Mouse (Mus musculus) limb, embryonic 11.5 days (tissue): Measurements from ENCODE around the gene Rnf115. TPM values are rescaled to one million over a fixed set of nuclear protein-coding genes. Genes with fewer than 3 reads are reported as not detected.

Experiments used
- ATAC-seq: fragments of 200-750 bp; cut with Nextera tagmentation; 2 replicates; pipeline ENCODE4 v1.8.0; 2017; ENCODE audit warnings: low read depth; ENCODE audit not compliant: insufficient number of reproducible peaks, low FRiP score, low TSS enrichment
- DNase-seq: peaks from one replicate; pipeline ENCODE4 v3.0.0-alpha.2; 2015; ENCODE audit warnings: low spot score
- H3K27ac ChIP-seq: fragments of 300-500 bp; sonication (generic); replicated peaks from 2 replicates; pipeline ENCODE4 v1.5.1; 2014; ENCODE audit warnings: low read depth, mild to moderate bottlenecking, low read length
- H3K27me3 ChIP-seq: fragments of 300-500 bp; sonication (generic); 2 replicates; pipeline ENCODE4 v1.6.1; 2014; ENCODE audit warnings: mild to moderate bottlenecking, low read length, mixed read lengths; ENCODE audit not compliant: control insufficient read depth, insufficient read depth
- H3K36me3 ChIP-seq: fragments of 300-500 bp; sonication (generic); 2 replicates; pipeline ENCODE4 v1.6.1; 2014; ENCODE audit warnings: mild to moderate bottlenecking, low read length, moderate library complexity, mixed read lengths; ENCODE audit not compliant: control insufficient read depth, insufficient read depth
- H3K4me1 ChIP-seq: fragments of 300-500 bp; sonication (generic); 2 replicates; pipeline ENCODE4 v1.6.1; 2014; ENCODE audit warnings: low read length, mixed read lengths; ENCODE audit not compliant: control insufficient read depth, insufficient read depth
- H3K4me2 ChIP-seq: fragments of 300-500 bp; sonication (generic); 2 replicates; pipeline ENCODE4 v1.6.1; 2014; ENCODE audit warnings: low read depth, mild to moderate bottlenecking, moderate library complexity; ENCODE audit not compliant: severe bottlenecking
- H3K4me3 ChIP-seq: fragments of 300-500 bp; sonication (generic); 2 replicates; pipeline ENCODE4 v1.5.1; 2014; ENCODE audit warnings: low read depth, low read length
- H3K9ac ChIP-seq: fragments of 300-500 bp; sonication (generic); 2 replicates; pipeline ENCODE4 v1.6.1; 2014; ENCODE audit warnings: mild to moderate bottlenecking, low read length
- H3K9me3 ChIP-seq: fragments of 300-500 bp; sonication (generic); 2 replicates; pipeline ENCODE4 v1.6.1; 2016; ENCODE audit warnings: low read length; ENCODE audit not compliant: control insufficient read depth
- WGBS: fragments of 180-500 bp; shearing (Covaris S2); extraction: QIAGEN DNeasy Blood & Tissue Kit; methylation state at CpG from one replicate; pipeline ENCODE4 v1.1.7; 2014; 5-methylcytosine and 5-hydroxymethylcytosine counted together
- polyA plus RNA-seq: library from polyadenylated mRNA; unstranded; fragments of >200 nt; fragmentation: Nextera tagmentation; extraction: Ambion mirVana; gene quantifications from 2 replicates; pipeline ENCODE4 v1.2.1, GENCODE M21; 2014

Rnf115 gene
- polyA plus RNA-seq, 1 experiment from 2014 or later, result 70.0 TPM

DNA sequence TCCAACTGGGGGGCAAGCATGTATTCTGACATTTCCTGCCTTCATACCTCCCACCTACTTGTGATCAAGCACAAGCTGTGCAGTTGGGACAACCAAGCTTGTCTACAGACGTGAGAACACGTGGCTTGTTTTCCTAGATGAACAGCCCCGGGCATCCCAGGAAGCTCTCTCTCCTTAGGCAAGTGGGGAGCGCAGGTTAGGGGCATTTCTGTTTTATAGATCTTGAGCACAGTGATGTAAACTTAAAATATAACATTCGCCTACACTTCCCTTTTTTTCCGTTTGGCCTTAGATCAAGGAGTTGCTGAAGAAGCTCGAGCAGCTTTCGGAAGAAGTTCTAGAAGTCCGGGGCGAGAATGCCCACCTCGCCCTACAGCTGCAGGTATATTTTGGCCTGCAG lies 38.6 kb upstream of the Rnf115 start:
- Histone ChIP-seq H3K27me3 (peaks cover 13% of the 10 kb centered on the region), H3K36me3 (no peaks in the 10 kb centered on the region), H3K4me2 (no peak overlapping the region), H3K4me1 (0 out of 2 replicates have a peak, but pooled peaks cover 2% of the 10 kb centered on the region), H3K9me3 (no peaks in the 10 kb centered on the region), H3K4me3 (no peak overlapping the region), H3K27ac (no peak overlapping the region), H3K9ac (no peak overlapping the region)
- ATAC-seq (no peak), DNase-seq (no peak)
- 81% methylated on average over 11 of the region's 11 CpGs for WGBS

- Histone ChIP-seq H3K27me3 (peaks cover 4% of the 10 kb centered on the region), H3K27ac (no peak overlapping the region), H3K4me3 (no peak overlapping the region), H3K9ac (no peak overlapping the region), H3K4me1 (0 out of 2 replicates have a peak, but pooled peaks cover 2% of the 10 kb centered on the region), H3K36me3 (no peaks in the 10 kb centered on the region), H3K9me3 (no peaks in the 10 kb centered on the region), H3K4me2 (no peak overlapping the region)
- 47% methylated on average over 3 of the region's 3 CpGs for WGBS
- no peak for ATAC-seq
- no peak for DNase-seq
Observed at GRCm38 (mm10) chr3:96690298-96690697, 37.2 kb upstream of the Rnf115 start.

DNA sequence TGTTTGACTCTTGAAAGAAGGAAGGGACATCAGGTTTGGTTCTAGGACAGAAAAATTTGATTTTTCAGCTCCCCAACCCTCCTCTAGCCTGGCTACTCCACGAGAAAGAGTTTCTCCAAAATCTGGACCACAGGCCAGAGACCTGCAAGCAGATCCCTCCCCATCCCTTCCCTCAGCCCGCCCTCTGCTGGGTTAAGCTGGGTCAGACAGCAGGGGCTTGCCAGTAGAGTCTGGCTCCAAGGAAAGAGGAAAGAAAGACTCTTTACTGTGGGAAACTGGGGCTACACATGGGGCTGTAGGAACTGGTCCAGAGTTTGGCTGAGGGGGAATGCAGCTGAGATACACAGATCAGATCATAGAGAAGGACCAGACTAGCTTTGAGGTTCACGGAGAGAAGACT lies 35.0 kb upstream of the Rnf115 start:
- peak; percentile 66 for DNase-seq

GRCm38 (mm10) chr3:96693579-96693978 lies 33.9 kb upstream of the Rnf115 start:
- H3K27me3 ChIP-seq, result no peaks in the 10 kb centered on the region
- 0 out of 2 replicates have a peak, but pooled peaks cover 5% of the 10 kb centered on the region for H3K4me1 ChIP-seq
- no peak overlapping the region for H3K9ac ChIP-seq
- DNase-seq (no peak), ATAC-seq (no peak)
- no peaks in the 10 kb centered on the region for H3K36me3 ChIP-seq
- no peak overlapping the region for H3K27ac ChIP-seq
- no peak overlapping the region for H3K4me2 ChIP-seq
- no peaks in the 10 kb centered on the region for H3K9me3 ChIP-seq
- no peak overlapping the region for H3K4me3 ChIP-seq
- WGBS, result 100% methylated on average over 1 of the region's 1 CpGs

More for the DNA sequence above, 35.0 kb upstream of the Rnf115 start:
- no peak for ATAC-seq
- H3K4me1 ChIP-seq, result 0 out of 2 replicates have a peak, but pooled peaks cover 5% of the 10 kb centered on the region
- no peak overlapping the region for H3K4me2 ChIP-seq
- no peak overlapping the region for H3K4me3 ChIP-seq
- no peaks in the 10 kb centered on the region for H3K36me3 ChIP-seq
- H3K9ac ChIP-seq, result no peak overlapping the region
- H3K9me3 ChIP-seq, result no peaks in the 10 kb centered on the region
- no peaks in the 10 kb centered on the region for H3K27me3 ChIP-seq
- WGBS, result 14% methylated on average over 3 of the region's 3 CpGs
- H3K27ac ChIP-seq, result no peak overlapping the region

- Histone ChIP-seq H3K9me3 (no peaks in the 10 kb centered on the region), H3K27ac (peak within 1 kb of the TSS; percentile 94), H3K36me3 (no peaks in the 10 kb centered on the region), H3K27me3 (no peaks in the 10 kb centered on the region), H3K4me2 (peak within 1 kb of the TSS; percentile 69), H3K9ac (peak within 1 kb of the TSS; percentile 91), H3K4me3 (peak within 1 kb of the TSS; percentile 82), H3K4me1 (peaks cover 9% of the 10 kb centered on the region; the same call in 1 of the 2 replicates)
- under 1% methylated on average over 35 of the region's 35 CpGs for WGBS
- DNase-seq, result peak; percentile 88
- ATAC-seq, result peak; percentile 69
Observed at GRCm38 (mm10) chr3:96696198-96696765, 31.2 kb upstream of the Rnf115 start, which contains the start of gene Pias3. Gene Pias3 (plus strand): TSS chr3:96696384.

DNA sequence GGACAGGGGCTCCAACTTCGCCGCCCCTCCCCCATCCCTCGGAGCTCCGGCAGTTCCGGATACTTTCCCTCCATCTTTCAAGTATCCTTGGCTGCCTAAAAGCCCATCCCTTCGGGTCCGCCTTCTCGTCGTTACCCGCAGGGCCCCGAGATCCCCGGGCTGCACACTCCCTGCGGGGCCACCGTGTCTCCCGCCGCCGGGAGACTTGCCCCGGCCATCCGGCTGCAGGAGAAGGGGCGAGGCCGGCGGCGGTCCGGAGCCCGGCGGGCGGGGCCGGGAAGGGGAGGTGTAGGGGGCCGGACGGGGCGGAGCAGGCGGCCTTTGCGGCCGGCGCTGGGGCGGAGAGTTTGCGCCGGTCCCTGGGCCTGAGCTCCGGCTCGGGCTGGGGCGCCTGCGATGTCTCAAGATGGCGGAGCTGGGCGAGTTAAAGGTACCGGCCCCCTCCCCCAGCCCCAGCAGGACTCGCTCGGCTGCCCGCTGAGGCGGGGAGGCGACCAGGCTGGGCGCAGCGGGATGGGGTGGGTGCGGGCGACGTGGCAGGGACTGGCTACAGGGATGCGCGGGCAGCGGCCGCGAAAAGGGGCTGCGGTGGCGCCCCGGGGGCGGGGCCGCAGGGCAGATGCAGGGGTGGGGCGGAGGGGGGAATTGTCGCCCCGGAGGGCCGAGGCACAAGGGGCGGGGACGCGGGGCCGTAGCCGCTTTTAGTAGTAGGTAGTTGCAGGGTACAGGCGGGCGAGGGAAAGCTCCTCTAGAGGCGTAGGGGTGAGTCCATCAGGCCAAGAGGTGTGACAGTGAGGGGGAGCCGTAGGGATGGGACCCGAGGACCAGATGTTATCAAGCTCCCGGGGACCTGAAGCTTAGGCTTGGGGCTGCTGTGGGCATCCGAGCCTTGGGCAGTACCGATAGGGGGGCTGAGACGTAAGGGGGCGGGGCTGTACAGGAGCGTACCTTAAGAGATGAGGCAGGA lies 30.4 kb upstream of the Rnf115 start:
- peak overlapping the region; percentile 91 for H3K9ac ChIP-seq
- peak overlapping the region; percentile 82 for H3K4me3 ChIP-seq
- peak; percentile 91 for ATAC-seq
- H3K36me3 ChIP-seq, result no peaks in the 10 kb centered on the region; the same call in 1 of the 2 replicates
- H3K4me1 ChIP-seq, result peaks cover 9% of the 10 kb centered on the region; the same call in 1 of the 2 replicates
- peak overlapping the region; percentile 94 for H3K27ac ChIP-seq
- DNase-seq, result peak; percentile 91
- no peaks in the 10 kb centered on the region for H3K9me3 ChIP-seq
- no peaks in the 10 kb centered on the region for H3K27me3 ChIP-seq
- peak overlapping the region; percentile 69 for H3K4me2 ChIP-seq
- WGBS, result under 1% methylated on average over 82 of the region's 85 CpGs

DNA sequence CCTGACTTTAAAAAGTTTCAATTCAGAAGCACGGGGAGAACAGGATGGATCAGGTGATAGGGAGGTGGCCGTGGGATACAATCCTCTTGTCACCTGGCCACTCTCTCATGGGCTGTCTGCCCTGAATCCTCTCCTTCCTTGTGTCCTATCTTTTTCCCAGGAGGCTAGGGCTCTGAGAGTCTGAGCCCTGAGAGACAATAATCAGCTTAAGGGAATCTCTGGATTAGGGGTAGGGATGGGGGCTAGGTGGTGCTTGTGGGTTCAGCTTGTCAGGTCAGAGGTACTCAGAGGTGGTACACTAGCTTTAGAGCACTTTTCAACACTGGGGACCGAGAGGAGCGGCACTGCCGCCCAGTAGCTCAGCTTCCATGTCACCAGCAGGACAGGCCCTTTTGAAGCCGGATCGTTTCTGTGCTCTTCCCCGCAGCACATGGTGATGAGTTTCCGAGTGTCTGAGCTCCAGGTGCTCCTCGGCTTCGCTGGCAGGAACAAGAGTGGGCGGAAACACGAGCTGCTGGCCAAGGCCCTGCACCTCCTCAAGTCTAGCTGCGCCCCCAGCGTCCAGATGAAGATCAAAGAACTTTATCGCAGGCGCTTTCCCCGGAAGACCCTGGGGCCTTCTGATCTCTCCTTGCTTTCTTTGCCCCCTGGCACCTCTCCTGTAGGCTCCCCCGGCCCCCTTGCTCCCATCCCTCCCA lies 28.3 kb upstream of the Rnf115 start:
- DNase-seq, result no peak
- no peak overlapping the region for H3K27ac ChIP-seq
- no peak overlapping the region for H3K4me2 ChIP-seq
- peak overlapping the region; percentile 18; the same call in 1 of the 2 replicates for H3K9ac ChIP-seq
- H3K9me3 ChIP-seq, result no peaks in the 10 kb centered on the region
- peaks cover 7% of the 10 kb centered on the region; the same call in 1 of the 2 replicates for H3K4me1 ChIP-seq
- H3K36me3 ChIP-seq, result peaks cover 4% of the 10 kb centered on the region
- 24% methylated on average over 19 of the region's 19 CpGs for WGBS
- no peaks in the 10 kb centered on the region for H3K27me3 ChIP-seq
- ATAC-seq, result no peak
- no peak overlapping the region for H3K4me3 ChIP-seq

GRCm38 (mm10) chr3:96700376-96700775 lies 27.1 kb upstream of the Rnf115 start:
- Histone ChIP-seq H3K4me2 (no peak overlapping the region), H3K4me1 (peaks cover 7% of the 10 kb centered on the region; the same call in 1 of the 2 replicates), H3K9me3 (no peaks in the 10 kb centered on the region), H3K4me3 (no peak overlapping the region), H3K27ac (no peak overlapping the region), H3K36me3 (peaks cover 9% of the 10 kb centered on the region), H3K27me3 (no peaks in the 10 kb centered on the region), H3K9ac (no peak overlapping the region)
- WGBS, result 63% methylated on average over 7 of the region's 7 CpGs
- no peak for ATAC-seq
- DNase-seq, result peak; percentile 53
